Mouse (Mus musculus): ENCODE measurements around the gene Papss2. TPM values are rescaled to one million over a fixed set of nuclear protein-coding genes. Genes with fewer than 3 reads are reported as not detected.

Papss2 gene
- total RNA-seq, 2 experiments from 2014 or later, result 7.5 to 9.3 TPM

DNA sequence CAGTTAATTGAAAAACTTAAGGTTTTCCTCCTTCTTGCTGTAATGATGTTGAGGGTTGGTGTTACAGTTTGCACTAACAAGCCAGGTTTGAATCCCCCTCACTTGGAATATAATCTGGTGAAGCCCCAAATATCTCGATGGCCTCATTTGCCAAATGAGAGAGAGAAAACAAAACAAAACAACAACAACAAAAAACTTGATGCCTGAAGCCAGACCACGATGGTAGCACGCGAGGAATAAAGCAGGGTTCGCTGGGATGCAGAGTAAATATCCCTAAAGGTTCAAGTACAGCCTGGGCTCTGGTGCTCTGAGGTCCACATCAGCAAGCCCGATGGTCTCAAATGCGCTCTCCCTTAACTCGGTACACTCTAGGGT lies 472 bp upstream of the Papss2 start:
- no peak for DNase-seq (ENCODE audit: low spot score in 2 of 2)
- intact Hi-C loops (cut with DNase I), result no loop called here

DNA sequence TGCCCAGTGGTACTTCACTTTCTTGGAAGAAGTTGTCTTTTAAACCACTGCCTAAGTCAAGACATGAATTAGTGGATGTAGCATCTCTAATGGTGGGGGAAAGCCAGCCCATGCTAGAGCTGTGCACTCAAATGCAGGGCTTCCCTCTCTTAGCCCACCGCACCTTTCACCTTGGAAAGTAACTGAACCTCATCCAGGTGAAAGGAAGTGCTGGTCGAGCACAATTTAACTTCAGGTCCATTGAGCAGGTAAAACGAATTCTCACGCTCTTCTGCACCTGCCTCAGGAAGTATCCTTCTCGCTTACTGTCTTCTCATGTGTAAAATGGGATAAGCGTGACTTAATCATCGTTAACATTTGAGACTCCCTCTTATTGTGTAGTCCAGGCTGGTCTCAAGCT lies 3.4 kb downstream of the Papss2 start:
- intact Hi-C loops (cut with DNase I), result no loop called here
- no peak for DNase-seq (ENCODE audit: low spot score in 2 of 2)

DNA sequence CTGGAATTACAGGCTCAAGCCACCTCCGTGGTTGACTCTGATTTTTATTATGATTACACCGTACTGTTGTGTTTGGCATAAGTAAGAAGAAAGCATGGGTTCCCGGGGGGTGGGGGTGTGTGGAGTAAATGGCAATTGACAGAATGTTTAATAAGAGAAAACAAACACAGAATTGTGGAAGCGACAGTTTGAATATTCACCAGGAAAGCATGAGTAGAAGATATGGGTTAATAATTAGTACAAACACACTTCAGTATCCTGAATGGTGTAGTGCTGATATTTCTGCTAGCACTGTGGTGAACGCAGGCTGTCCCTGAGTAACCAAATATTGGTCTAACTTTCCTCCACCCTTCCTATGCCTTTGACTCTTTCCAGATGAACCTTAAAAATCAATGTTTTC lies 3.8 kb downstream of the Papss2 start:
- DNase-seq (ENCODE audit: low spot score in 2 of 2), result no peak
- intact Hi-C loops (cut with DNase I), result no loop called here

DNA sequence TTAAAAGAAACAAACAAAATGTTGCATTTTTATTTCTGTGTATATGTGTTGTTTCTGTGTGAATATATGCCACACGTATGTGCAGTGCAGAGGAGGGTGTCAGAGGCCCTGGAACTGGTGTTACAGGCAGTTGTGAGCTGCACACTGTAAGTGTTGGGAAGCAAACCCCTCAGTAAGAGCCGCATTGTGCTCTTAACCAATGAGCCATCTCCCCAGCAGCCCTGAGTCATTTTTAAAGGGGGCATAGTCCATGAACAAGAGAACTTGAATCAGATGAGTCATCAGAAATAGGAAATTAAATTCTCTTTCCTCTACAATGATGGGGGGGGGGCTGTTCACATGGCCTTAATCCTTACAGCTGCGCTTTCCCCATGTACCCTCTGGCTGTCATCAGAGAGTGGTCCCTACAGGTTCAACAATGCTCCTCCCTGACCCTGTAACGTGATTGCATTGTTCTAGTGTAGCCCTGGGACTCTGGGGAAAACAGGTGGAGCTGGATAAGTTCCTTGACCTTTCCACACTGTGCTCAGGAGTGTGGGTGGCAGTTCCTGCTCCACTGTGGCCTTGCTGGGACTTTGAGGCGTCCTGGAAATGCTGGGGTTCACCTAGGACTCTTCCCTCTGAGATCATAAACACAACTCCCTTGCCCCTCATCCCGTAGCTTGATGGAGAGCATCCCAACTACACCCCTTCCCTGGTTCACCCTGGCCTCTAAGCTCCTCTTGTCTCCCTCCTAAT lies 5.6 kb downstream of the Papss2 start:
- no peak for DNase-seq (ENCODE audit: low spot score in 2 of 2)
- intact Hi-C loops (cut with DNase I), result no loop called here

- intact Hi-C loops (cut with DNase I), result no loop called here
Measured at GRCm38 (mm10) chr19:32603466-32603865, 7.9 kb downstream of the Papss2 start.

DNA sequence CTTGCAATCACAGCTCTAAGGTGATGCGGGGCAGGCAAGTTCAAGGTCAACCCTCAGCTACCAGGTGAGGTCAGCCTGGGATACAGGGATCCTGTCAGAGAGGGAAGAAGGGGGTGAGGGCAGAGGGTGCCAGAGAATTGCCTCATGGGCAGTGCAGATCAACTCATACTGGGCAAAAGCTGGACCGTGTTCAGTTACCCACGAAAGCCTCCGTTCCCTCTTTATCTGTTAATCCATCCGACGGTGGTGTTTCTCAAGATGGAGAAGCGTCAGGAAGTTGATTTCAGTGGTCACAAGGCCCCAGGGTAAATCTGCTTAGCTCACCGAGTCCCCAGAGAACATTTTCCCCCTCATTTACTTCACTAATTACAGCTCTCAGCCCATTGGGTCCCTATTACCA lies 8.5 kb downstream of the Papss2 start:
- intact Hi-C loops (cut with DNase I), result no loop called here
- DNase-seq (ENCODE audit: low spot score in 2 of 2), result no peak

More at GRCm38 (mm10) chr19:32603466-32603865, 7.9 kb downstream of the Papss2 start:
- DNase-seq (ENCODE audit: low spot score in 2 of 2), result no peak

GRCm38 (mm10) chr19:32604563-32605252 lies 9.1 kb downstream of the Papss2 start:
- peak in 1 of 2 experiments; percentile 14 for DNase-seq (ENCODE audit: low spot score in 2 of 2)
- intact Hi-C loops (cut with DNase I), result no loop called here

GRCm38 (mm10) chr19:32606227-32606827 lies 10.7 kb downstream of the Papss2 start:
- DNase-seq (ENCODE audit: low spot score in 2 of 2), result no peak

DNA sequence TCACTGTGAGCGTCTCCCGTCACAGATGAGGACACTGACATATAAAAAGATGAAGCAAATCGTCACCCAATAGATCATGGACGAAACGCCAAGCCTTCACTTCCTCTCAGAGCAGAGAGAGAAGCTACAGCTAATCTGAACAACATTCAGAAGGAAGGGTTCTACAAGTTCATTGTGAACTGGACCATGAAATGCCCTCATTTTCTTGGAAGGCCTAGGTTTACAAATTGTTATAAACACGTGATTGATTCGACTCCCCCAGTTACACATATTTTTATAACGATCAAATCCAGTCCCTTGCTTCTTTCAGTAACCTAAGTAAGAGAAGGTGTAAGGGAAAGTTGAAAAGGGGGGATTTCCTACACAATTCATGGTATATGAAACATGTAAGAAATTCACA lies 11.4 kb downstream of the Papss2 start:
- intact Hi-C loops (cut with DNase I), result no loop called here
- DNase-seq (ENCODE audit: low spot score in 2 of 2), result no peak

More at GRCm38 (mm10) chr19:32606227-32606827, 10.7 kb downstream of the Papss2 start:
- intact Hi-C loops (cut with DNase I), result no loop called here

DNA sequence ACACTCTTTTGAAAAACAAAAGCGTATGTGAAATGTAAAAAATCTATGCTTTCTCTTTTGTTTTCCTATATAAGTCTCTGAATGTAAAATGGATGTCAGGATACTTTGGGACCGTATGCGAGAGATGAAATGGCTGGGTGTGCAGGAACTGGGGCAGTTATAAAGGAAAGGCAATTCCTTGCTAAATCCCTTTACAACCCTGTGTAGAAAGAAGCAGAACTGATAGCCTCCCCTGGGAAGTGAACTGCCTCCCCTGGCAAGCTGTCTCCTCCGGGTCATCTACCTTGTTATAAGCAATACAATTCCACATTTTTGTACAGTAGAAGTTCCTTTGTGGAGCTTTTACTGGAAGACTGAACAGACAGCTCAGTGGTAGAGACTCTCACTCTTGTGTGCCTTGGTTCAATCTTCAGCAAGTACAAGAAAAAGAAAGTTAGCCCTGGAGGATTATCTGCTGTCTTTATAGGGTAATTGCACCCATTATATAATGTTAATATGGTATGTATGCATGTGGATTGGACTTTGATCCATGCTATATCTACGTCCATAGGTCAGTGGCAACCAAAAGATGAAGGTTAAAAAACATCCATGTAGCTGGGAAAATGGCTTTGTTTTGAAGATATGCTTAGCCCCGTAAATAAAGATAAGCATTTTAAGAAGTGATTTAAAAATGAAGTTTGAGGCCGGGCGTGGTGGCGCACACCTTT lies 15.9 kb downstream of the Papss2 start:
- intact Hi-C loops (cut with DNase I), result no loop called here
- DNase-seq (ENCODE audit: low spot score in 2 of 2), result no peak

GRCm38 (mm10) chr19:32614046-32614771 lies 18.6 kb downstream of the Papss2 start:
- intact Hi-C loops (cut with DNase I), result no loop called here
- no peak for DNase-seq (ENCODE audit: low spot score in 2 of 2)

- DNase-seq (ENCODE audit: low spot score in 2 of 2), result no peak
- intact Hi-C loops (cut with DNase I), result no loop called here
Measured at GRCm38 (mm10) chr19:32614772-32615099, 19.1 kb downstream of the Papss2 start.

GRCm38 (mm10) chr19:32616646-32617045 lies 21.1 kb downstream of the Papss2 start:
- DNase-seq (ENCODE audit: low spot score in 2 of 2), result peak in 1 of 2 experiments; percentile 65
- intact Hi-C loops (cut with DNase I), result no loop called here

GRCm38 (mm10) chr19:32619739-32620138 lies 24.1 kb downstream of the Papss2 start:
- intact Hi-C loops (cut with DNase I), result no loop called here
- DNase-seq (ENCODE audit: low spot score in 2 of 2), result no peak

GRCm38 (mm10) chr19:32620859-32621445 lies 25.4 kb downstream of the Papss2 start:
- no peak for DNase-seq (ENCODE audit: low spot score in 2 of 2)
- intact Hi-C loops (cut with DNase I), result no loop called here

GRCm38 (mm10) chr19:32622142-32622541 lies 26.6 kb downstream of the Papss2 start:
- no peak for DNase-seq (ENCODE audit: low spot score in 2 of 2)
- intact Hi-C loops (cut with DNase I), result no loop called here

GRCm38 (mm10) chr19:32626768-32627331 lies 31.3 kb downstream of the Papss2 start:
- intact Hi-C loops (cut with DNase I), result no loop called here

GRCm38 (mm10) chr19:32627631-32628030 lies 32.0 kb downstream of the Papss2 start:
- intact Hi-C loops (cut with DNase I), result no loop called here
- DNase-seq (ENCODE audit: low spot score in 2 of 2), result no peak

More at GRCm38 (mm10) chr19:32626768-32627331, 31.3 kb downstream of the Papss2 start:
- no peak for DNase-seq (ENCODE audit: low spot score in 2 of 2)

DNA sequence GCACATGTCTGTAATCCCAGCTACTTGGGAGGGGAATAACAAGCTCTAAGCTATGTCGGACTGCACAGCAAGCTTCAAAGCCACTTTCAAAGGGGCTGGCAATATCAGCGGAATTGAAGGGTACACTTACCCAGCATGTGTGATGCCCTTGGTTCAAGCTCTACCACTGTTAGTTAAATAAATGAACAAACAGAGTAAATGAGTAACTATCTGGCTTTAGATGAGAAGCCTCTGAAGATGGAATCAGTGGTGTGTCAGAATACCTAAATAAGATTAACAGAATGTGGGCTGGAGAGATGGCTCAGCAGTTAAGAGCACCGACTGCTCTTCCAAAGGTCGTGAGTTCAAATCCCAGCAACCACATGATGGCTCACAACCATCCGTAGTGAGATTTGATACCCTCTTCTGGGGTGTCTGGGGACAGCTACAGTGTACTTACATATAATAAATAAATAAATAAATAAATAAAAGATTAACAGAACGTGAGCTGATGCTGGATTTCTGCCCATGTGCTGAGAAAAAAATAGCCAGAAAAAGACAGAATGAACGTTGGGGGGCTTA lies 33.1 kb downstream of the Papss2 start:
- intact Hi-C loops (cut with DNase I), result no loop called here
- no peak for DNase-seq (ENCODE audit: low spot score in 2 of 2)

Data from left cerebral cortex, postnatal 25 days (tissue).